Mouse (Mus musculus) MEL (cell line): ENCODE results near the gene Arf6.

Source experiments
- CHD2 ChIP-seq: IDR thresholded peaks from 2 replicates; pipeline ENCODE4 v1.6.1; 2011; ENCODE audit warnings: low read length, improper control_type of control experiment
- CTCF ChIP-seq, 3 experiments: IDR thresholded peaks in 2 of 3; conservative IDR thresholded peaks in 1 of 3; 2 replicates each; pipeline ENCODE4 v1.5.1; 2011 to 2012; ENCODE audit warnings: low read length in 3 of 3, low read depth in 2 of 3, mild to moderate bottlenecking in 2 of 3, improper control_type of control experiment in 1 of 3, inconsistent platforms in 1 of 3, mixed read lengths in 1 of 3, moderate library complexity in 1 of 3; ENCODE audit not compliant: control insufficient read depth in 1 of 3, insufficient read depth in 1 of 3, poor library complexity in 1 of 3, severe bottlenecking in 1 of 3
- ELF1 ChIP-seq: IDR thresholded peaks from 2 replicates; pipeline ENCODE4 v1.6.1; 2014; ENCODE audit warnings: low read depth, mild to moderate bottlenecking, inconsistent platforms, low read length, improper control_type of control experiment, moderate library complexity
- EP300 ChIP-seq, 2 experiments: IDR thresholded peaks; 2 replicates each; pipeline ENCODE4 v1.6.1; 2011; ENCODE audit warnings: improper control_type of control experiment in 2 of 2, low read length in 2 of 2, low read depth in 1 of 2, mild to moderate bottlenecking in 1 of 2
- GABPA ChIP-seq: IDR thresholded peaks from 2 replicates; pipeline ENCODE4 v1.6.1; 2012; ENCODE audit warnings: low read depth, mild to moderate bottlenecking, inconsistent platforms, low read length, improper control_type of control experiment, moderate library complexity
- NELFE ChIP-seq: IDR thresholded peaks from 2 replicates; pipeline ENCODE4 v1.6.1; 2011; ENCODE audit warnings: low read depth, low read length, improper control_type of control experiment
- POLR2A ChIP-seq, 2 experiments: IDR thresholded peaks; 2 replicates each; pipeline ENCODE4 v1.6.1; 2011 to 2012; ENCODE audit warnings: low read length in 2 of 2, mild to moderate bottlenecking in 2 of 2, control low read depth in 1 of 2, improper control_type of control experiment in 1 of 2, low read depth in 1 of 2, moderate library complexity in 1 of 2; ENCODE audit not compliant: control insufficient read depth in 1 of 2, insufficient read depth in 1 of 2, poor library complexity in 1 of 2
- POLR2AphosphoS5 ChIP-seq: IDR thresholded peaks from 2 replicates; pipeline ENCODE4 v1.6.1; 2012; ENCODE audit warnings: low read depth, borderline replicate concordance, mild to moderate bottlenecking, inconsistent platforms, low read length, moderate library complexity, mixed read lengths
- SIN3A ChIP-seq: IDR thresholded peaks from 2 replicates; pipeline ENCODE4 v1.6.1; 2012; ENCODE audit warnings: low read length, improper control_type of control experiment, inconsistent platforms
- TAL1 ChIP-seq: IDR thresholded peaks from 2 replicates; pipeline ENCODE4 v1.6.1; 2012; ENCODE audit warnings: mild to moderate bottlenecking, inconsistent platforms, low read length, moderate library complexity, mixed read lengths
- USF1 ChIP-seq: IDR thresholded peaks from 2 replicates; pipeline ENCODE4 v1.6.1; 2014; ENCODE audit warnings: low read depth, mild to moderate bottlenecking, inconsistent platforms, low read length, improper control_type of control experiment, moderate library complexity
- ZNF384 ChIP-seq: IDR thresholded peaks from 2 replicates; pipeline ENCODE4 v1.6.1; 2012; ENCODE audit warnings: low read depth, mild to moderate bottlenecking, inconsistent platforms, low read length, improper control_type of control experiment

GRCm38 (mm10) chr12:69402100-69402499 is 30.1 kb downstream of the Arf6 start:
- TF ChIP-seq NELFE: no peak
- no peak for TF ChIP-seq ELF1
- TF ChIP-seq POLR2A (IDR thresholded peaks at IDR 0.05; ENCODE audit: control insufficient read depth in 1 of 2, insufficient read depth in 1 of 2, low read depth in 1 of 2, low read length in 2 of 2, poor library complexity in 1 of 2): no peak
- no peak for TF ChIP-seq SIN3A
- no peak for TF ChIP-seq GABPA
- TF ChIP-seq POLR2AphosphoS5: no peak
- TF ChIP-seq CTCF (IDR thresholded peaks at IDR 0.05 in 2 of 3, conservative IDR thresholded peaks at IDR 0.05 in 1 of 3; ENCODE audit: control insufficient read depth in 1 of 3, insufficient read depth in 1 of 3, low read depth in 2 of 3, low read length in 3 of 3, poor library complexity in 1 of 3, severe bottlenecking in 1 of 3): no peak
- no peak for TF ChIP-seq CHD2
- TF ChIP-seq USF1: no peak
- TF ChIP-seq EP300 (IDR thresholded peaks at IDR 0.05; ENCODE audit: low read depth in 1 of 2, low read length in 2 of 2): no peak
- no peak for TF ChIP-seq ZNF384
- TF ChIP-seq TAL1: no peak
